Mouse (Mus musculus): ENCODE data around the gene Dhx40.

DNA sequence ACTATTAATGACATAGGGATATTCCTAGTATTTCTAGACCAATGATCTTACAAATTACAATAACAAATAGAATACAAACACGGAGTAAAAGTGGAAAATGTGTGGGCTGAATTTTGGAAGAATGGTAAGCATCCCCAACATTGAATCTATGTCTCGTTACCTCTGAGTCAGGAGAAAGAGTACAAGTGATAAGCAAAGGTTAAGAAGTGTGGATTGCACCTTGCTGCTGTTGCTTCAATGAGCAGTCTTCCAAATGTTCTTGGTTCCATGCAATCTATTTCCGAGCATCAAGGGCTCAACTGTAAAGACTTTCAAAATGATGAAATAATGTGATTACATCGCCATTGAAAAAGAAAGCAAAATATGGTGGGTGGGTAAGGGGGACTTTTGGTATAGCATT lies 2.3 kb upstream of the Dhx40 start:
- TF ChIP-seq POLR2A (IDR thresholded peaks at IDR 0.05; ENCODE audit: control insufficient read depth, extremely low read depth, insufficient read depth, low read length, poor library complexity) (no peak), CTCF (IDR thresholded peaks at IDR 0.05; ENCODE audit: borderline replicate concordance, control insufficient read depth, extremely low read depth, insufficient read depth, low read length, poor library complexity) (no peak)

All from thymus, adult 2 months (tissue).